In the genomic region with DNA sequence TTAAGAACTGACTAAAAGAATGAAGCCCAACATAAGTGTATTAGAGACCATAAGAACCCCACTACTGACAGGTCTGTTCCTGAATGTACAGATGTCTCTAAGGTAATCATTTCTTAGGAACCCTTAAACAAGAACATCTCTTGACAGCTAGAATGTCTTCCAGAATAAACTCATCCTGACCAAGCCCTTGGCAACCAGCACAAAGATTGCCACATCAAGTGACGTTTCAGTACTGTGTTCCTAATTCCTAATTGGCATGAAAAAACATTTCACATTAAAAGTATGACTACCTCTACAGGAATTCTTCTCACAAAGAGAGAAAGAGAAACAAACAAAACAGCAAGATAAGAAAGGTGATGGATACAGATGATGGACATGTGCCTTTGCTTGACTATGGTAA, we compare ENCODE assay signal across 23 mouse cellular contexts. TPM values are rescaled to one million over a fixed set of nuclear protein-coding genes. Genes with fewer than 3 reads are reported as not detected.
A peak's percentile ranks its signal among the peaks of the same experiment; 100 is the strongest.
DNase-seq lines count a peak whose midpoint lies in the region; ATAC-seq and TF ChIP-seq lines count a peak whose summit lies in the region.
"Had no signal": no experiment of that assay in that cellular context is flagged by ENCODE, and none has a peak within 500 bp of the region (broad histone marks: within the 10 kb centered on the region; RNA-seq: fewer than 3 reads in every experiment).

No protein-coding gene starts in this region.

- no peak overlapping the region for H3K4me2 ChIP-seq in forebrain, embryonic 16.5 days (ENCODE audit: low read length)
- H3K4me2 ChIP-seq: forebrain, embryonic 12.5 days; heart, embryonic 12.5 days; limb, embryonic 12.5 days; liver, embryonic 13.5 days; lung, embryonic 15.5 days; neural tube, embryonic 12.5 days had no signal

- WGBS in lung, adult 2 months: 49% methylated on average over 1 of the region's 1 CpGs
- 72% methylated on average over 1 of the region's 1 CpGs for WGBS in forebrain, embryonic 16.5 days

- ATAC-seq in forebrain, embryonic 16.5 days: no peak

- H3K4me1 ChIP-seq in lung, adult 2 months (ENCODE audit: control insufficient read depth, insufficient read depth, low read length): no peaks in the 10 kb centered on the region
- no peaks in the 10 kb centered on the region for H3K4me1 ChIP-seq in forebrain, embryonic 16.5 days (replicated peaks; ENCODE audit: control insufficient read depth, insufficient read depth, low read length)
- H3K4me1 ChIP-seq: forebrain, embryonic 12.5 days; heart, embryonic 12.5 days; limb, embryonic 12.5 days; liver, embryonic 13.5 days; lung, embryonic 15.5 days; neural tube, embryonic 12.5 days had no signal

- no peak for TF ChIP-seq POLR2A in lung, adult 2 months (IDR thresholded peaks at IDR 0.05; ENCODE audit: borderline replicate concordance, extremely low read depth, low read depth, low read length)

- H3K9me3 ChIP-seq in forebrain, embryonic 16.5 days (ENCODE audit: control insufficient read depth, low read length): no peaks in the 10 kb centered on the region
- H3K9me3 ChIP-seq: forebrain, embryonic 12.5 days; heart, embryonic 12.5 days; limb, embryonic 12.5 days; liver, embryonic 13.5 days; lung, embryonic 15.5 days; neural tube, embryonic 12.5 days had no signal

- no peak overlapping the region for H3K27ac ChIP-seq in forebrain, embryonic 16.5 days (ENCODE audit: low read length)
- H3K27ac ChIP-seq: forebrain, embryonic 12.5 days; kidney, postnatal 0 days; limb, embryonic 12.5 days; liver, embryonic 13.5 days; lung, embryonic 15.5 days; neural tube, embryonic 12.5 days had no signal

- no peaks in the 10 kb centered on the region for H3K36me3 ChIP-seq in forebrain, embryonic 16.5 days (ENCODE audit: control insufficient read depth, insufficient read depth)
- H3K36me3 ChIP-seq: forebrain, embryonic 12.5 days; heart, embryonic 12.5 days; limb, embryonic 12.5 days; liver, embryonic 13.5 days; lung, embryonic 15.5 days; neural tube, embryonic 12.5 days had no signal

- no peak overlapping the region for H3K9ac ChIP-seq in forebrain, embryonic 16.5 days (replicated peaks; ENCODE audit: low read depth, low read length)
- H3K9ac ChIP-seq: forebrain, embryonic 12.5 days; heart, embryonic 12.5 days; limb, embryonic 12.5 days; liver, embryonic 13.5 days; lung, embryonic 15.5 days; neural tube, embryonic 12.5 days had no signal

- no peaks in the 10 kb centered on the region for H3K27me3 ChIP-seq in forebrain, embryonic 16.5 days (replicated peaks; ENCODE audit: control insufficient read depth, insufficient read depth, low read length)
- H3K27me3 ChIP-seq: forebrain, embryonic 12.5 days; heart, embryonic 12.5 days; limb, embryonic 12.5 days; liver, embryonic 13.5 days; lung, embryonic 15.5 days; neural tube, embryonic 12.5 days had no signal

- DNase-seq in lung, adult 18-20 months: peak; percentile 9 to 21
- no peak for DNase-seq in lung, adult 2 months
- peak; percentile 73 for DNase-seq in Muller cell, postnatal 12 days (ENCODE audit: inconsistent ontology term)
- peak; percentile 86 for DNase-seq in gonadal fat pad, adult 2 months (ENCODE audit: low read depth)
- DNase-seq in ovary, postnatal 10 days (ENCODE audit: low spot score): no peak
- no peak for DNase-seq in cerebellum, adult 9-11 months
- DNase-seq: cerebellum, adult 11-12 months; cerebellum, postnatal 14 days; gastrocnemius, postnatal 36 days; heart, postnatal 10 days; kidney, adult 2 months; liver, embryonic 13.5 days; midbrain, embryonic 14.5 days; retina, postnatal 1 day; right cerebral cortex, postnatal 25 days; spleen, adult 18-20 months had no signal

- H3K4me3 ChIP-seq in lung, adult 2 months (replicated peaks; ENCODE audit: extremely low read depth, low read depth, low read length): no peak overlapping the region
- H3K4me3 ChIP-seq in forebrain, embryonic 16.5 days (replicated peaks; ENCODE audit: low read length): no peak overlapping the region
- H3K4me3 ChIP-seq: forebrain, embryonic 12.5 days; heart, embryonic 12.5 days; limb, embryonic 12.5 days; liver, embryonic 13.5 days; lung, embryonic 15.5 days; neural tube, embryonic 12.5 days had no signal

- no peak for TF ChIP-seq CTCF in lung, adult 2 months (IDR thresholded peaks at IDR 0.05; ENCODE audit: insufficient read depth, low read length)

RNA-seq across cellular contexts. Expression of a gene that starts 31.7 kb away (rescaled TPM):
- polyA plus RNA-seq in lung, adult 2 months (2012; rRNA removed): 13.4 and 15.7 TPM in 2 replicates
- 6.8 and 10.5 TPM in 2 replicates for polyA plus RNA-seq in gonadal fat pad, adult 2 months (2012; rRNA removed)
- polyA plus RNA-seq in forebrain, embryonic 16.5 days (2015; fragmentation: Nextera tagmentation; extraction: Ambion mirVana): 26.5 and 29.8 TPM in 2 replicates

Comparison
In these comparisons a context has a peak if more than half of its experiments do, and no peak if none do; other contexts are left out.
1. DNase-seq: peak in lung, adult 18-20 months (2 of 2), Muller cell, postnatal 12 days (single experiment) and gonadal fat pad, adult 2 months (single experiment); none in lung, adult 2 months (single experiment), ovary, postnatal 10 days (single experiment) and cerebellum, adult 9-11 months (single experiment).